Mouse (Mus musculus): ENCODE results near the gene Ugcg.

DNA sequence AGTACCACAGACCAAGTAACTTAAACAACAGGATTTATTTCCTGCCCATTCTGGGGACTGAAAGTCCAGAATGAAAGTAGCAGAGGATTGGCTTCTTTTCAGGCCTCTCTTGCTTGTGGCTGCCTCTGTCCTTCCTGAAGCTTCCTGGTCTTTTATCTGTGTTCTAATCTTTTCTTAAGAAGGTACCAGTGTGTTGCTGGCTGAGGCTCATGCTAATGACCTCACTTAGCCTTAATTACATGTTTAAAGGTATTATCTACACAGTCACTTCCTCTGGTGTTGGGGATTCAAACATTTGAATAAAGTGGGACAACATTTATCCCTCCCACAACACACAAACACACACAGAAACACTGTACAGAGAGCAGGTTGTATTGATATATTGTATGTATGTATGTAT lies 59.0 kb downstream of the Ugcg start:
- TF ChIP-seq CTCF (IDR thresholded peaks at IDR 0.05; ENCODE audit: low read depth) (no peak), EP300 (optimal IDR thresholded peaks at IDR 0.05) (no peak)

All from stomach, postnatal 0 days (tissue).